Mouse (Mus musculus) ES-Bruce4 (cell line): ENCODE results near the gene Neurog3. TPM values are rescaled to one million over a fixed set of nuclear protein-coding genes. Genes with fewer than 3 reads are reported as not detected.

Source experiments
- H3K27ac ChIP-seq: 2 replicates; pipeline ENCODE4 v1.5.1; 2012; ENCODE audit warnings: low read length, inconsistent platforms; ENCODE audit not compliant: insufficient read depth
- H3K27me3 ChIP-seq: 2 replicates; pipeline ENCODE4 v1.6.1; 2012; ENCODE audit warnings: mild to moderate bottlenecking, low read length, inconsistent platforms; ENCODE audit not compliant: control insufficient read depth, poor library complexity, insufficient read depth, severe bottlenecking
- H3K36me3 ChIP-seq: 2 replicates; pipeline ENCODE4 v1.6.1; 2012; ENCODE audit warnings: inconsistent platforms, mild to moderate bottlenecking, low read length, moderate library complexity; ENCODE audit not compliant: control insufficient read depth, poor library complexity, insufficient read depth, severe bottlenecking
- H3K4me1 ChIP-seq: one replicate; pipeline ENCODE4 v1.8.1; 2011; ENCODE audit warnings: low read length; ENCODE audit not compliant: control insufficient read depth, insufficient read depth
- H3K4me3 ChIP-seq: 2 replicates; pipeline ENCODE4 v1.5.1; 2011; ENCODE audit warnings: low read depth, mild to moderate bottlenecking, low read length
- H3K9ac ChIP-seq: 2 replicates; pipeline ENCODE4 v1.6.1; 2012; ENCODE audit warnings: low read depth, mild to moderate bottlenecking, inconsistent platforms; ENCODE audit not compliant: poor library complexity, severe bottlenecking
- H3K9me3 ChIP-seq: replicated peaks from 2 replicates; pipeline ENCODE4 v1.6.1; 2012; ENCODE audit warnings: mild to moderate bottlenecking, low read length, inconsistent platforms; ENCODE audit not compliant: control insufficient read depth, poor library complexity, insufficient read depth, severe bottlenecking
- CTCF ChIP-seq: IDR thresholded peaks from one replicate; pipeline ENCODE4 v1.8.1; 2011; ENCODE audit warnings: low read depth, low read length
- EP300 ChIP-seq: IDR thresholded peaks from 2 replicates; pipeline ENCODE4 v1.6.1; 2011; ENCODE audit warnings: low read depth, low read length; ENCODE audit not compliant: insufficient read depth
- POLR2A ChIP-seq: IDR thresholded peaks from one replicate; pipeline ENCODE4 v1.8.1; 2011; ENCODE audit warnings: low read length; ENCODE audit not compliant: insufficient read depth
- polyA plus RNA-seq: library from polyadenylated mRNA; stranded (reverse); fragments of >200 nt; gene quantifications from 2 replicates; pipeline ENCODE4 v1.2.4, GENCODE M21; 2011; ENCODE audit warnings: low read depth; ENCODE audit not compliant: missing spikeins, insufficient read depth, insufficient read length

Gene Neurog3
- polyA plus RNA-seq, 1 experiment, result 0.78 TPM

DNA sequence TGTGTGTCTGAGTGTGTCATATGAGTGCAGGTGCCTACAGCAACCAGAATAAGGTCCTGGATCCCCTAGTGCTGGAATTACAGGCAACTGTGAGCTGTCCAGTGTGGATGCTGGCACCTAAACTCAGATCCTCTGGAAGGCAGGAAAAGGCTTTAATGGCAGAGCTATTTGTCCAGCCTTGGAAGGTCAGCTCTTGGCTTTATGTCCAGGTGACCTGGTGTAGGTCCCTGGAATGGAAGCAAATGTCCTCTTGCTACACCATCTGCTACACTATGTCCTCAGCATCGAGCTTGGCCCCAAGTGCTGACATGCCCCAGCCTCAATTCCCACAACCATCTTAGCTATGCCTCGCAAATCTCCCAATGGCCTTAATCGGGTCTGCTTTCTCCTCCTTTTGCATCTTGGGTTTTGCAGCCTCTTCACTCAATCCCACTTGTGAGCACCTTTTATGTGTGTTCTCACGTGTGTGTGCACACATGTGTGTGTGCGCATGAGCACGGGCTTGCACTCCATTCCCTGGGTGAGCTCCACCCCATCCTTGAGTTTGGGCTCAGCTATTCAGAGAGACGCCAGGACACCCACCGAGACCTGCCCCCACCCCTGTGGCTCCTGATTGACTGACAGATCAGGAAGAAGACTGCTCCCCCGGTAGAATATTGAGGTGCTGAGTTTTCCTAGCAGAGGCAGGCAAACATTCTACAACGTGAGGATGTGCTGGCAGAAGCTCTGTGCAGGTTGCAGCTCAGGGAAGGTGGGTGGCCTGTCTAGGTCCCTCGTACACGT, 14.8 kb downstream of the Neurog3 start:
- Histone ChIP-seq H3K4me1 (peaks cover 3% of the 10 kb centered on the region), H3K27ac (no peak overlapping the region), H3K4me3 (no peak overlapping the region), H3K27me3 (no peaks in the 10 kb centered on the region), H3K9me3 (no peaks in the 10 kb centered on the region), H3K36me3 (no peaks in the 10 kb centered on the region), H3K9ac (no peak overlapping the region)
- TF ChIP-seq POLR2A, result no peak
- TF ChIP-seq EP300, result no peak
- no peak for TF ChIP-seq CTCF

GRCm38 (mm10) chr10:62149929-62150328, 17.0 kb downstream of the Neurog3 start:
- no peak overlapping the region for H3K4me3 ChIP-seq
- no peak overlapping the region for H3K27ac ChIP-seq
- H3K9ac ChIP-seq, result no peak overlapping the region
- H3K36me3 ChIP-seq, result no peaks in the 10 kb centered on the region
- TF ChIP-seq CTCF, result no peak
- TF ChIP-seq POLR2A, result no peak
- TF ChIP-seq EP300, result 0 out of 2 replicates have a peak, but pooled peaks have one; percentile 51
- H3K4me1 ChIP-seq, result no peaks in the 10 kb centered on the region
- H3K27me3 ChIP-seq, result no peaks in the 10 kb centered on the region
- H3K9me3 ChIP-seq, result no peaks in the 10 kb centered on the region

DNA sequence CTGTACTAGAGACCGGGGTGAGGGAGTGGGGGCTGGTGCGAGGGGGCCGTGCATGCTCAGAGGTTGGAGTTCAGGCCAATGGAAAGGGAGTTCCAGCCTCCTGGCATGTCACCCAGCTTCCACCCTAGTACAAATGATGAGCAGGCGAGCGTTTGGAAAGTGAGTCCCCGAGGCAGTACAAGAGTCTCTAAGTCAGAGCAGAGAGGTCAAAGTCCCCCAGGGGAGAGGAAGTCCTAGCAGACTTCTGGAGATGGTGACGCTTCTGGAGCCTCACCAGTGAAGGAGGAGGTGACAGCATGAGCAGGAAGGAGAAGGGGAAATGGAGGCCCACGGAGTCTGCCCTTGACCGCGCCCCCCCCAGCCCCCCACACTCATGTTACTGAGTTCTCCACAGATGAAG, 29.5 kb downstream of the Neurog3 start:
- no peak for TF ChIP-seq EP300
- no peaks in the 10 kb centered on the region for H3K9me3 ChIP-seq
- no peaks in the 10 kb centered on the region for H3K4me1 ChIP-seq
- H3K9ac ChIP-seq, result no peak overlapping the region
- no peaks in the 10 kb centered on the region for H3K36me3 ChIP-seq
- no peaks in the 10 kb centered on the region for H3K27me3 ChIP-seq
- H3K4me3 ChIP-seq, result no peak overlapping the region
- no peak overlapping the region for H3K27ac ChIP-seq

GRCm38 (mm10) chr10:62172841-62173553, 40.1 kb downstream of the Neurog3 start:
- Histone ChIP-seq H3K27me3 (no peaks in the 10 kb centered on the region), H3K4me1 (peaks cover 1% of the 10 kb centered on the region), H3K9me3 (peaks cover 5% of the 10 kb centered on the region; the same call in 1 of the 2 replicates), H3K9ac (no peak overlapping the region), H3K27ac (no peak overlapping the region), H3K4me3 (no peak overlapping the region), H3K36me3 (no peaks in the 10 kb centered on the region)
- TF ChIP-seq POLR2A (no peak), EP300 (no peak), CTCF (no peak)

- no peak overlapping the region for H3K27ac ChIP-seq
- no peak overlapping the region for H3K4me3 ChIP-seq
- no peaks in the 10 kb centered on the region for H3K36me3 ChIP-seq
- H3K27me3 ChIP-seq, result no peaks in the 10 kb centered on the region
- H3K4me1 ChIP-seq, result peaks cover 1% of the 10 kb centered on the region
- H3K9me3 ChIP-seq, result peaks cover 5% of the 10 kb centered on the region; the same call in 1 of the 2 replicates
- H3K9ac ChIP-seq, result no peak overlapping the region
- TF ChIP-seq CTCF (no peak), EP300 (no peak), POLR2A (no peak)
These were observed 41.1 kb downstream of the Neurog3 start for GRCm38 (mm10) chr10:62173941-62174448.
